Mouse (Mus musculus) kidney, adult 8-10 months (tissue): Measurements from ENCODE around the gene Myog.

Source experiments
- DNase-seq, 2 experiments: peaks; one replicate each; pipeline ENCODE4 v3.0.0; 2022

Myog gene

GRCm38 (mm10) chr1:134285458-134286120 lies 4.2 kb upstream of the Myog start:
- DNase-seq, result no peak

DNA sequence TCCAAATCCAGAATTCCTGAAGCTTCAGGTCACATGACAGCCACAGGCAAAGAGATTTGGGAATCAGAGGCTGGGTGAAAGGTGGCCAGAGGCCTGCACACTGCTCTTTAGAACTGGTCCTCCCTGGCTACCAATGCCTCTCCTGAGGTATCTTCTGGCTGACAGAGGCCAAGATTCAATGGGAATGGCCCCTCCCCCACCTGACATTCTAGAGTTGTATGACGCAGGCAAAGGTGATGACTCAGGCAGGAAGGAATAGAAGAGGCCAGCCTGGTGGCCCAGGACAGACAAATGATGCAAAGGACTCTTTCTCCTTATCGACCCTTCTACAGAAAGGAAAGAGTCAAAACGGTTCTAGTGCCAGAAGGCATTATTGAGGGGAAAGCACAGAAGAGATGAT lies 1.6 kb upstream of the Myog start:
- DNase-seq, result no peak

- no peak for DNase-seq
Observed at GRCm38 (mm10) chr1:134290300-134290699, 511 bp downstream of the Myog start.

DNA sequence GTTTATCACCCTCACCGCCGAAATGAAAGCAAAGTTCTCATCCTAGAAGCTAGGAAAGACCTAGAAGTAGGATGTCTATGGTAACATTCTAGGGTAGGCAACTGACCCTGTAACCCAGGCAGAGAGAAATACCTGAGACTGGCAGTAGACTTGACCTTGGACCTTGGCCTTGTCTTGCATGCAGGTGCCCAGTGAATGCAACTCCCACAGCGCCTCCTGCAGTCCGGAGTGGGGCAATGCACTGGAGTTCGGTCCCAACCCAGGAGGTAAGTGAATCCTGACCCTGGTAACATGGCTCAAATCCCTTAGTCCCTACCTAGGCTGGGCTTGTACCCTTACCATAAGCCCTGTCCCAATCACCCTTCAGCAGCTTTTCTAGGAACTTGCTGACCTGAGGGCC lies 1.1 kb downstream of the Myog start:
- DNase-seq, result peak; percentile 25 to 44

- no peak for DNase-seq
Observed at GRCm38 (mm10) chr1:134291555-134291954, 1.8 kb downstream of the Myog start.

DNA sequence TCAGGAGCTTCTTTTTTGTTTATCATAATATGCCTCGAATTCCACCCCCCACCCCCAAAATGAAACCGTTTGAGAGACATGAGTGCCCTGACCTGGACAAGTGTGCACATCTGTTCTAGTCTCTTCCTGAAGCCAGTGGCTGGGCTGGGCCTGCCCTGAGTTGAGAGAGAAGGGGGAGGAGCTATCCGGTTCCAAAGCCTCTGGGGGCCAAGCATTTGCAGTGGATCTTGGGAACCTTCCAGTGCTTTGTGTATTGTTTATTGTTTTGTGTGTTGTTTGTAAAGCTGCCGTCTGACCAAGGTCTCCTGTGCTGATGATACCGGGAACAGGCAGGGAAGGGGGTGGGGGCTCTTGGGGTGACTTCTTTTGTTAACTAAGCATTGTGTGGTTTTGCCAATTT lies 2.3 kb downstream of the Myog start:
- no peak for DNase-seq

DNA sequence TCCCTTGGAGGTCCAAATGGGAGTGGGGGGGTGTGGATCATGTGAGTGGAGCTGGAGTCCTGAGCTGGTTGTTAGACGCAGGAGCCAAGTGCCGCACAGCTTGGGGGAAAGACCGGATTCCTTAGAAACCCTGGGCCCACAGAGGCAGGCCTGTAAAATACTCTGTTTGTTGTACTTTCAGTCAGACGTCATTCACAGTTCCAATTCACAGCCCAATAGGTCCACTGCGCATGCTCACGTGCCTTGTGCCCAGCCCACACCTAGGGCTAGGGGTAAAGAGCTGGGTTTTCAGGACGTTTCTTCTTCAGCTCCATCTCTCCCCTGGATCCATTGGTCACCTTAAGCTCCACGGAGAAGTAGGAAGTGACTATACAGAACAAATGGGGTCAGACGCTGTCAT lies 2.8 kb downstream of the Myog start:
- DNase-seq, result no peak

- no peak for DNase-seq
Observed at GRCm38 (mm10) chr1:134293276-134293675, 3.5 kb downstream of the Myog start.

- no peak for DNase-seq
Observed at GRCm38 (mm10) chr1:134293738-134294604, 4.2 kb downstream of the Myog start.

DNA sequence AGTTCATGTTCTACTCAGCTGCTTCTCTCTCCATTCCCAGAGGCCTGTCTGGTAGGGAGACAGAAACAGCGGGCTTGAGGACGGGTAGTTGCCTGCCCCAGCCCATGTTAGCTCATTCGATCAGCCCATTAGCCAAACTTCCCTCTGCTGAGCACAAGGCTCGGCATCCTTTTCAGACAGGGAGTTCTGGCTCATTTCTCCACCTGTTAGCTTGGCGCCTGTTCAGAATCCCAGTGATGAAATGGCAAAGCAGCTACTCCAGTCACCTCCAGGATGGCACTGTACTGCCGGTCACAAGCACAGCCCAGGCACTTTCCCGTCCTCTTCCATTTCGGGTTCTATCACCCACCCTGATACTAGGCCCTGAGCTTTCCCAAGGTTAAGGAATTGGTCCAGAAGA lies 7.5 kb downstream of the Myog start:
- DNase-seq, result no peak

GRCm38 (mm10) chr1:134298636-134299411 lies 9.0 kb downstream of the Myog start:
- no peak for DNase-seq

DNA sequence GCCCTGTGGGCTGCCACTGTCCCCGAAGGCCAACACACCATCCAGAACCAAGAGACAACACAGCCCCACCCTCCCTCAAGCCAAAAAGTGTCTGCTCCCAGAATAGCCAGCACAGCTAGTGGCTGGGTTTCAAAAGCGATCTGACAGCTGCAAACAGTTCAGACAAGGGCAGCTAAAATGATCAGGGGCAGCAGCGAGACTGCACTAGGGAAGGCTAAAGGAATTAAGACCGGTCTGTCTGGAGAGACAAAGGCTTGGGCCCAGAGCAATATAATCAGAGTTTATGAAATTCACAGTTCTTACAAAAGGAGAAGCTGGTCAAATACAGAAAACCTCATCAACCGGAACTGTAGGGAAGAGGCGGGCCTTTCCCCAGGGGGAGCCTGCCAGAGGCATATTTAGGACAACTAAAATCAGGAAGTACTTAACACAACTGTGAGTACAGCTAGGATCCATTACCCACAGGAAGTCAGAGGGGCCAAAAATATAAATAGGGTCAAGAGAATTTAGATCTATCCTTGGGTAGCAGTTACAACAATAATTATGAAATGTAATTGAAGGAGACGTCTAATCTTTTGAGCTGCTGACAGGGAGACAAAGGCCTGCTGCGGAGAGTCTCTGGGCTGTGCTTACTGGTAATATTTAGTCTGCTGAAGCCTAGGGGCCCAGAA lies 12.9 kb downstream of the Myog start:
- DNase-seq, result peak; percentile 28 to 34

DNA sequence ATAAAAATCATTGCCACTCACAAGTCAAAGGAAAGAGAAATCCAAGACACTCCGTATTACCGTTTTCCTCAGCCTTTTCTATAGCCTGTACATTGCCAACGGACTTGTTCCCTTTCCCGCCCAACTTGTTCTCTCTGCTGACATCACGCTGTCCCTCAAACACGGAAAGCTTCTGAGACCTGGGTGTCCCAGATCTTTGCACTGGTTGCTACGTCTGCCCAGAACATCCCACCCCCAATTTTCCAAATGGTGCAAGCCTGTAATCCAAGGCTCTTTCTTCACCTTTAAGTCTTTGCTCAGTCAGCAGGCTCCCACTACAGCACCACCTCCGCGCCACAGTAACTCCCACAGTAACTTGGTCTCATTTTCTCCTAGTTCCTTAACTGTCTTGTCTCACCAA lies 15.2 kb downstream of the Myog start:
- DNase-seq, result no peak

DNA sequence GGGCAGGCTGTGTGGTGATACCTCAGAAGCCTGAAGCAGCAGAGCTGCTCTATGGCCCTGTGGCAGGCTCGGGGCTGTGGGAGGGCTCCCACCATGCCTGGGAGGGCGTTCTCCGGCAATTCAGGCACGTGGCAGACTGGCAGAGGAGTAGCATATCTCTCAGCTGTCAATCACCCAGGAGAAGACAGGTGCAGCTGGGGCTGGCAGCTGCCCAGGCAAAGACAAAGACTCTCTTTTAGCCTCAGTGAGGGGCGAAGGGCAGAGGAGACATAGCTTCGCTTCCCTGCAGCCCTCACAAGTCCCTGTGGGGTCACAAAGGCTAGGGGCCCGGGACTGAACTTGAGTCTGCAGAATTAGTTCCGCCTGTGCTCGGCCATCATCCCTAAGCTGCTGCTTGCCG lies 17.6 kb downstream of the Myog start:
- no peak for DNase-seq

- no peak for DNase-seq
Observed at GRCm38 (mm10) chr1:134310291-134310690, 20.5 kb downstream of the Myog start.

DNA sequence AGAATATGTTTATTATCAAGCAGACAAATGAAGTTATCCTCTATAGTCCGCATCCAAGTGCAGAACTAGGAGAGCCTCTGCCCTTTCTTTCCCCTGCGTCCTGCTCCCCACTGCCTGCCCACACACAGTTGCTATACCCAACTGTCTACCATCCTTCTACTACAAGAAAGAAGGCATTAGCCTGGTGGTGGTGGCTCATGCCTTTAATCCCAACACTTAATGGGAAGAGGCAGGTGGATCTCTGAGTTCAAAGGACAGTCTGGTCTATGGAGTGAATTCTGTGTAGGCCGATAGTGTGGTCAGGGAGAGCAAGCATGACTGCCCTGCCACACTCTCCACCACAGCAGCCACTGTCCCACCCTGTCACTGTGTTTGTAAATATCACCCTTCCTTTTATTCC lies 20.9 kb downstream of the Myog start:
- DNase-seq, result no peak

DNA sequence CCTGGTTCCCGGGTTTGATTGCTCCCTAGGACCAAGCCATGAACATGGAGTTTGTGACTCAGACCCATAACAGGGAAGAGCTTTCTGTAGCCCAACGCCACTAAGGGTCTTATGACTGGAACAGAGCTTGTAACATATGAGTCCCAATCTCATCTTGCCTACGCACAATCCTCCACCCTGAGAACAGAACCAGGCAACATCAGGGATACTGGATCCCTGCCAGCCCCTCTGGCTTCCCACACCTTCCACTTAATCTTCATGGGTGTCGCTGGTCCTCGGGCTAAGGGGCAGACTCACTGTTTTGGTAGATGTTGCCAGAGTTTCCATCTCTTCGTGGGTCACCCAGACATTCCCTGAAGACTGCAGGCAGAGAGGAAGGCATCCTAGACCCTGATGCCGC lies 22.0 kb downstream of the Myog start:
- no peak for DNase-seq

- no peak for DNase-seq
Observed at GRCm38 (mm10) chr1:134315181-134315580, 25.4 kb downstream of the Myog start.

DNA sequence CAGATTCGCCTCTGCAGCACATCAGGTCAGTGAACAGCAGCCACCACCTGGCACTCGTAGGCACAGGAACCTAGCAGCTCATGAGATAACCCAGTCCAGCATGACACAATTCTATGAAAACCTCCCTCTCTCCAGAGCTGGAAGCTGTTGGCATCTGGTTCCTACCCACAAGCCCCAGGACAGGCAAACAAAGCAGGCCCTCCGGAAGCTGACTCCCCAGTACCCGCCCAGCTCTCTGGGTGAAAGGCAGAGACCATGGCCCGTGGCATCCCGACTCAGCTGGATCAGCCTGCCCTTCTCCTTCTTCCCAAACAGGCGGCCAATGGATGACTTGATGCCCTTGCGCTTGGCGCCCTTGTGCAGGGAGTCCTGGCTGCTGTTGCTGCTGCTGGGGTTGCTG lies 26.6 kb downstream of the Myog start:
- no peak for DNase-seq

DNA sequence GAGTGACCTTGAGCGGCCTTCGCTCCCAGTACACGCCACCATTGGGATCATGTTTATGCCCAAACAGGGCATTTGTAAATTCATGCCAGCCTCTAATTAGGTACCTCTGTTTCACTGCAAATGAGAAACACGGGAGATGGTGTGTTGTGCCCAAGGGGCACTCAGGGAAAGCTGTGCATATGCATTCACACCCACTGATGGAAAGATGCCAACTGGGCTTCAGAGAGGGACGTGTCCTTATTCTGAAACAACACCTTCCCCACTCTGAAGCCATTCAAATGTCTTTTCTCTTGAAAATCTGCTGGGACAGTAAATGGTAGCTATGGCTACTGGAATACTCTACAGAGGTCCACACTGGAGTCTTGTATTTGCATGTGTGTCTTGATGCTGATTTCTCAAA lies 28.5 kb downstream of the Myog start:
- DNase-seq, result no peak

DNA sequence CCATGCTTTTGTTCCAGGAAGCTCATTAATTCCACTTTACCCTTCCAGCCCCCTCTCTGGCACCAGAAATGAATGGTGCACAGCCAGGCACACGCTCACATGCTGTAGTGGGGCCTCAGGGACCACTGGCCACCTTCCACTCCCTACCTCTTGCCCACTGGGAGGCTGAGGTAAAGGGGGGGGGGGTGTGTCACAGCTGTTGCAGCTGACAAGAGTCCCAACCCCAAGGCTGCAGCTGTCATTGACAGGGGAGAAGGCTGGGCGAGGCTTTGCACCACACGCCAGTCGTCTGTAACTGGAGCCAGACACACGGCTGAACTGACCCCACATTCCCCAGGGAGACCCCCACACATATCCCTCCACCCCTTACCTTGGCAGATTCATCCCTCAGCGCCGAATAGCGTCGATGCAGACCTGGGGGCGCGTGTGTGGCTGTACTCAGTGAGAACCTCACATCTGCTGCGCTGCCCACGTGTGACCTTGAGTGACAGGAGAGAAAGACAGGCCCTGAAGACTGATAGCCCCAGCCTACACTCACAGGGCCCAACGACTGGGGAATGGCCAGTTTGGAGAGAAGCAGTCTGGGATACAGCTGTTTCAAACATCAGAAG lies 31.0 kb downstream of the Myog start:
- DNase-seq, result no peak

GRCm38 (mm10) chr1:134322591-134322990 lies 32.8 kb downstream of the Myog start:
- peak in 1 of 2 experiments; percentile 23 for DNase-seq
